Mouse (Mus musculus) limb, embryonic 12.5 days (tissue): ENCODE results near the gene Fam216a. TPM values are rescaled to one million over a fixed set of nuclear protein-coding genes. Genes with fewer than 3 reads are reported as not detected.

ENCODE experiments used
- ATAC-seq: fragments of 200-750 bp; cut with Nextera tagmentation; 2 replicates; pipeline ENCODE4 v1.8.0; 2017; ENCODE audit warnings: low read depth, moderate TSS enrichment; ENCODE audit not compliant: insufficient number of reproducible peaks, insufficient read depth, low FRiP score, low TSS enrichment
- H3K27ac ChIP-seq: fragments of 300-500 bp; sonication (generic); 2 replicates; pipeline ENCODE4 v1.5.1; 2016; ENCODE audit warnings: mild to moderate bottlenecking, moderate library complexity
- H3K27me3 ChIP-seq: fragments of 300-500 bp; sonication (generic); 2 replicates; pipeline ENCODE4 v1.6.1; 2016; ENCODE audit warnings: mild to moderate bottlenecking, moderate library complexity
- H3K36me3 ChIP-seq: fragments of 300-500 bp; sonication (generic); 2 replicates; pipeline ENCODE4 v1.6.1; 2016; ENCODE audit warnings: mild to moderate bottlenecking, moderate library complexity
- H3K4me1 ChIP-seq: fragments of 300-500 bp; sonication (generic); replicated peaks from 2 replicates; pipeline ENCODE4 v1.6.1; 2016
- H3K4me2 ChIP-seq: fragments of 300-500 bp; sonication (generic); 2 replicates; pipeline ENCODE4 v1.6.1; 2016; ENCODE audit warnings: mild to moderate bottlenecking, moderate library complexity
- H3K4me3 ChIP-seq: fragments of 300-500 bp; sonication (generic); replicated peaks from 2 replicates; pipeline ENCODE4 v1.5.1; 2016; ENCODE audit warnings: mild to moderate bottlenecking
- H3K9ac ChIP-seq: fragments of 300-500 bp; sonication (generic); replicated peaks from 2 replicates; pipeline ENCODE4 v1.6.1; 2016; ENCODE audit warnings: mild to moderate bottlenecking, moderate library complexity
- H3K9me3 ChIP-seq: fragments of 300-500 bp; sonication (generic); 2 replicates; pipeline ENCODE4 v1.6.1; 2016; ENCODE audit warnings: mild to moderate bottlenecking, moderate library complexity
- WGBS: fragments of 180-500 bp; shearing (Covaris S2); methylation state at CpG from one replicate; pipeline ENCODE4 v1.1.7; 2016; 5-methylcytosine and 5-hydroxymethylcytosine counted together
- polyA plus RNA-seq: library from polyadenylated mRNA; unstranded; fragments of >200 nt; fragmentation: Nextera tagmentation; extraction: Ambion mirVana; gene quantifications from 2 replicates; pipeline ENCODE4 v1.2.1, GENCODE M21; 2016

The Fam216a gene
- polyA plus RNA-seq, 1 experiment from 2014 or later = 95.0 TPM

- Histone ChIP-seq H3K9ac (no peak overlapping the region), H3K36me3 (peaks cover 91% of the 10 kb centered on the region), H3K27me3 (no peaks in the 10 kb centered on the region), H3K27ac (no peak overlapping the region), H3K4me1 (no peaks in the 10 kb centered on the region), H3K4me3 (no peak overlapping the region), H3K4me2 (no peak overlapping the region), H3K9me3 (no peaks in the 10 kb centered on the region)
- WGBS = 70% methylated on average over 13 of the region's 13 CpGs
- ATAC-seq = no peak
Observed at GRCm38 (mm10) chr5:122402160-122402559, 30.0 kb upstream of the Fam216a start.

- 21% methylated on average over 8 of the region's 8 CpGs for WGBS
- H3K4me2 ChIP-seq = no peak overlapping the region
- H3K36me3 ChIP-seq = peaks cover 89% of the 10 kb centered on the region
- H3K4me3 ChIP-seq = no peak overlapping the region
- no peak for ATAC-seq
- no peaks in the 10 kb centered on the region for H3K27me3 ChIP-seq
- H3K27ac ChIP-seq = no peak overlapping the region
- H3K9ac ChIP-seq = no peak overlapping the region
- H3K4me1 ChIP-seq = no peaks in the 10 kb centered on the region
- H3K9me3 ChIP-seq = no peaks in the 10 kb centered on the region
Observed at GRCm38 (mm10) chr5:122401303-122401640, 29.1 kb upstream of the Fam216a start.

- Histone ChIP-seq H3K4me1 (no peaks in the 10 kb centered on the region), H3K4me2 (no peak overlapping the region), H3K9me3 (no peaks in the 10 kb centered on the region), H3K4me3 (no peak overlapping the region), H3K27ac (no peak overlapping the region), H3K9ac (no peak overlapping the region), H3K36me3 (peaks cover 83% of the 10 kb centered on the region), H3K27me3 (no peaks in the 10 kb centered on the region)
- 87% methylated on average over 18 of the region's 18 CpGs for WGBS
- ATAC-seq = no peak
Observed at GRCm38 (mm10) chr5:122400628-122401302, 28.6 kb upstream of the Fam216a start.

GRCm38 (mm10) chr5:122399871-122400270, 27.7 kb upstream of the Fam216a start:
- no peaks in the 10 kb centered on the region for H3K9me3 ChIP-seq
- no peaks in the 10 kb centered on the region for H3K27me3 ChIP-seq
- no peaks in the 10 kb centered on the region for H3K4me1 ChIP-seq
- no peak overlapping the region for H3K4me3 ChIP-seq
- H3K4me2 ChIP-seq = no peak overlapping the region
- no peak overlapping the region for H3K27ac ChIP-seq
- H3K9ac ChIP-seq = no peak overlapping the region
- H3K36me3 ChIP-seq = peaks cover 74% of the 10 kb centered on the region
- no peak for ATAC-seq
- WGBS = 93% methylated on average over 8 of the region's 8 CpGs

- Histone ChIP-seq H3K27ac (no peak overlapping the region), H3K27me3 (no peaks in the 10 kb centered on the region), H3K9me3 (no peaks in the 10 kb centered on the region), H3K4me2 (no peak overlapping the region), H3K9ac (no peak overlapping the region), H3K36me3 (peaks cover 56% of the 10 kb centered on the region), H3K4me3 (no peak overlapping the region), H3K4me1 (peaks cover 7% of the 10 kb centered on the region)
- 90% methylated on average over 8 of the region's 8 CpGs for WGBS
- no peak for ATAC-seq
Observed at GRCm38 (mm10) chr5:122397495-122397894, 25.3 kb upstream of the Fam216a start.

GRCm38 (mm10) chr5:122396791-122397190, 24.6 kb upstream of the Fam216a start:
- H3K4me1 ChIP-seq = peaks cover 10% of the 10 kb centered on the region
- ATAC-seq = no peak
- peaks cover 49% of the 10 kb centered on the region for H3K36me3 ChIP-seq
- no peak overlapping the region for H3K27ac ChIP-seq
- H3K9me3 ChIP-seq = no peaks in the 10 kb centered on the region
- H3K27me3 ChIP-seq = no peaks in the 10 kb centered on the region
- no peak overlapping the region for H3K4me2 ChIP-seq
- no peak overlapping the region for H3K9ac ChIP-seq
- 94% methylated on average over 10 of the region's 10 CpGs for WGBS
- no peak overlapping the region for H3K4me3 ChIP-seq

- 58% methylated on average over 2 of the region's 2 CpGs for WGBS
- Histone ChIP-seq H3K4me2 (no peak overlapping the region), H3K9ac (no peak overlapping the region), H3K4me3 (no peak overlapping the region), H3K4me1 (peaks cover 10% of the 10 kb centered on the region), H3K27me3 (no peaks in the 10 kb centered on the region), H3K36me3 (peaks cover 27% of the 10 kb centered on the region), H3K9me3 (no peaks in the 10 kb centered on the region), H3K27ac (no peak overlapping the region)
- ATAC-seq = no peak
Observed at GRCm38 (mm10) chr5:122393887-122394286, 21.7 kb upstream of the Fam216a start.

GRCm38 (mm10) chr5:122392227-122393004, 20.3 kb upstream of the Fam216a start:
- no peaks in the 10 kb centered on the region for H3K9me3 ChIP-seq
- peaks cover 10% of the 10 kb centered on the region for H3K4me1 ChIP-seq
- 21% methylated on average over 19 of the region's 19 CpGs for WGBS
- H3K9ac ChIP-seq = peak overlapping the region; percentile 72
- H3K27me3 ChIP-seq = no peaks in the 10 kb centered on the region
- no peak overlapping the region for H3K27ac ChIP-seq
- H3K4me3 ChIP-seq = peak overlapping the region; percentile 82
- peaks cover 15% of the 10 kb centered on the region for H3K36me3 ChIP-seq
- H3K4me2 ChIP-seq = peak overlapping the region; percentile 87
- ATAC-seq = no peak

GRCm38 (mm10) chr5:122391786-122392180, 19.6 kb upstream of the Fam216a start, which contains the start of gene Arpc3:
Gene Arpc3 (plus strand): TSS chr5:122391878.
- peaks cover 9% of the 10 kb centered on the region for H3K36me3 ChIP-seq
- 0 out of 2 replicates have a peak within 1 kb of the TSS, but pooled peaks have one; percentile 7 for H3K27ac ChIP-seq

GRCm38 (mm10) chr5:122391178-122391785, 19.1 kb upstream of the Fam216a start:
- Histone ChIP-seq H3K36me3 (peaks cover 5% of the 10 kb centered on the region), H3K27ac (no peak overlapping the region), H3K9ac (no peak overlapping the region), H3K4me3 (peak overlapping the region; percentile 82), H3K4me1 (peaks cover 10% of the 10 kb centered on the region), H3K9me3 (no peaks in the 10 kb centered on the region), H3K4me2 (peak overlapping the region; percentile 87), H3K27me3 (no peaks in the 10 kb centered on the region)
- 55% methylated on average over 16 of the region's 16 CpGs for WGBS
- 0 out of 2 replicates have a peak, but pooled peaks have one; percentile 57 for ATAC-seq

More at GRCm38 (mm10) chr5:122391786-122392180, 19.6 kb upstream of the Fam216a start, which contains the start of gene Arpc3:
- H3K4me1 ChIP-seq = peaks cover 10% of the 10 kb centered on the region
- no peaks in the 10 kb centered on the region for H3K9me3 ChIP-seq
- peak within 1 kb of the TSS; percentile 72 for H3K9ac ChIP-seq
- H3K4me2 ChIP-seq = peak within 1 kb of the TSS; percentile 87
- ATAC-seq = peak; percentile 59; the same call in 1 of the 2 replicates
- H3K4me3 ChIP-seq = peak within 1 kb of the TSS; percentile 82
- 1% methylated on average over 39 of the region's 39 CpGs for WGBS
- no peaks in the 10 kb centered on the region for H3K27me3 ChIP-seq

GRCm38 (mm10) chr5:122390671-122391070, 18.5 kb upstream of the Fam216a start:
- H3K36me3 ChIP-seq = peaks cover 5% of the 10 kb centered on the region
- H3K4me1 ChIP-seq = peaks cover 10% of the 10 kb centered on the region
- ATAC-seq = no peak
- H3K27me3 ChIP-seq = no peaks in the 10 kb centered on the region
- H3K9me3 ChIP-seq = no peaks in the 10 kb centered on the region
- H3K27ac ChIP-seq = no peak overlapping the region
- H3K9ac ChIP-seq = no peak overlapping the region
- H3K4me2 ChIP-seq = no peak overlapping the region
- H3K4me3 ChIP-seq = no peak overlapping the region
